Mouse (Mus musculus) bone marrow macrophage, adult 2 months (primary cell): ENCODE results near the gene Cox5b. TPM values are rescaled to one million over a fixed set of nuclear protein-coding genes. Genes with fewer than 3 reads are reported as not detected.
"Not testable (repeated sequence)": the region's sequence is repeated elsewhere in the genome, so short reads cannot be mapped to it uniquely, and the experiment has no call there.

ENCODE experiments used
- H3K27ac ChIP-seq: 2 replicates; pipeline ENCODE4 v1.5.1; 2012; ENCODE audit warnings: low read depth, low read length; ENCODE audit not compliant: insufficient read depth
- H3K4me1 ChIP-seq: 2 replicates; pipeline ENCODE4 v1.6.1; 2012; ENCODE audit warnings: low read length; ENCODE audit not compliant: control insufficient read depth, insufficient read depth
- H3K4me3 ChIP-seq: 2 replicates; pipeline ENCODE4 v1.5.1; 2012; ENCODE audit warnings: mild to moderate bottlenecking, low read length, moderate library complexity; ENCODE audit not compliant: insufficient read depth
- CTCF ChIP-seq: IDR thresholded peaks from 2 replicates; pipeline ENCODE4 v1.5.1; 2012; ENCODE audit warnings: low read depth, mild to moderate bottlenecking, low read length, moderate library complexity
- POLR2A ChIP-seq: IDR thresholded peaks from 2 replicates; pipeline ENCODE4 v1.6.1; 2012; ENCODE audit warnings: mild to moderate bottlenecking, low read depth, low read length, borderline replicate concordance
- polyA plus RNA-seq: library from polyadenylated mRNA; stranded (reverse); fragments of >200 nt; gene quantifications from 2 replicates; pipeline ENCODE4 v1.2.4, GENCODE M21; 2012; ENCODE audit not compliant: missing spikeins, insufficient read depth, insufficient read length

Cox5b gene
- polyA plus RNA-seq, 1 experiment: 491 TPM

GRCm38 (mm10) chr1:36664457-36664856 lies 26.8 kb upstream of the Cox5b start:
- Histone ChIP-seq H3K4me3 (no peak overlapping the region), H3K4me1 (no peaks in the 10 kb centered on the region), H3K27ac (no peak overlapping the region)
- TF ChIP-seq CTCF (no peak), POLR2A (no peak)

- Histone ChIP-seq H3K4me1 (no peaks in the 10 kb centered on the region), H3K4me3 (no peak overlapping the region), H3K27ac (no peak overlapping the region)
- TF ChIP-seq POLR2A: no peak
- no peak for TF ChIP-seq CTCF
Measured at GRCm38 (mm10) chr1:36665165-36665723, 26.0 kb upstream of the Cox5b start.

DNA sequence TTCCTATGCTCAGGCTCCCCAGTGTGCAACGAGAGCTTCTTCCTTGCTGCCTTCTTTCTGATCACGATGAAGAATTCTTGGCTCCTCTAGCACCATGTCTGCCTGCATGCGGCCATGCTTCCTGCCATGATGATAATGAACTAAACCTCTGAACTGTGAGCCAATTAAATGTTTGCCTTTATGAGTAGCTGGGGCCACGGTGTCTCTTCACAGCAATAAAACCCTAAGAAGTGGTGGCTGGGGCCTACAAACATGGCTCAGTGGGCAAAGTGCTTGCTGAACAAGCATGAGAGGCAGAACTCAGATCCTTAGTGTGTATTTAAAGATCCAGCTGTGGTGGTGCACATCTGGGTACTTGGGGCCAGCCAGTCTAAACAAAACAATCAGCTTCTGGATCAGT lies 25.3 kb upstream of the Cox5b start:
- Histone ChIP-seq H3K4me1 (no peaks in the 10 kb centered on the region), H3K27ac (no peak overlapping the region), H3K4me3 (no peak overlapping the region)
- TF ChIP-seq CTCF (no peak), POLR2A (no peak)

DNA sequence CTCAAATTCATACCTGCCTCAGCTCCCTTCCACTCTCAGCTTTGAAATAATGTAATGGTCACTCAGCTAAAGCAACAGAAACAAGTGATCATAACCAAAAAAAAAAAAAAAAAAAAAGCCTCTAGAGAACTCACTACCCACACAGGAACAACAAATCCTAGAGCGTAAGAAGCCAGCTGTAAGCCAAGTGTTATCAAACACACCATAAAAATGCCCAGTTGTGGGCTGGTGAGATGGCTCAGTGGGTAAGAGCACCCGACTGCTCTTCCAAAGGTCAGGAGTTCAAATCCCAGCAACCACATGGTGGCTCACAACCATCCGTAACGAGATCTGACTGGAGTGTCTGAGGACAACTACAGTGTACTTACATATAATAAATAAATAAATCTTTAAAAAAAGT lies 23.2 kb upstream of the Cox5b start:
- not testable (repeated sequence) for H3K27ac ChIP-seq, H3K4me1 ChIP-seq, H3K4me3 ChIP-seq

DNA sequence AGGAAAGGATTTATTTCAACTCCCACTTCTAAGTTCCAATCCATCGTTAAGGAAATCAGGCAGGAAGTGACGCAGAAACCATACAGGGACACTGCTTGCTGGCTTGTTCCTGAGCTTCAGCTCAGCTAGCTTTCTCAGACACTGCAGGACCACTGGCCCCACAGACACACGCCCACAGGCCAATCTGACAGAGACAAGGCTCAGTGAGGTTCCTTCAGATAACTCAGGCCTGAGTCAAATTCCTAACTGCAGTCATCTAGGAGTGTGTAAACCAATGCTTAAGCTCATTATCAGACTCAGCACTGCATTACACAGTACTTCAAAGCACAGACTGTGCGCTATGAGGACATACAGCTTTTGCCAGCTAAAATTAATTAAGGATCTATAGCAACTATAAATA lies 21.0 kb upstream of the Cox5b start:
- Histone ChIP-seq H3K4me3 (no peak overlapping the region), H3K27ac (no peak overlapping the region), H3K4me1 (no peaks in the 10 kb centered on the region)
- no peak for TF ChIP-seq CTCF
- no peak for TF ChIP-seq POLR2A

DNA sequence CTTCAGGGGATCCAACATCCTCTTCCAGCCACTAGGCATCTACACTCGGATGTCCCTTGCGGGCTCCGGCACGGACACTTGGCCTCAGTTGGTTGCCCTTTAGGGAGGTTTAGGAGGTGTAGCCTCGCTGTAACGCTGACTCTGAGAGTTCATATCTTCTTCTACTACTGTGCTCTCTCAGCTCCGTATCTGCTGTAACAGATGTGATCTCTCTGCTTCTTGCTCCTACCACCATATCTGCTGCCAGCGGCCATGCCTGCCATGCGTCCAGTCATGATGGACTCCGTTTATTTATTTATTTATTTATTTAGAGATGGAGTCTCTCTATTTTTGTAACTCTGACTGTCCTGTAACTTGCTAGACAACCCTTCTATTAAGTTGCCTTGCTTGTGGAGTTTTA lies 20.0 kb upstream of the Cox5b start:
- no peak for TF ChIP-seq CTCF
- TF ChIP-seq POLR2A: no peak
- H3K27ac ChIP-seq: no peak overlapping the region

DNA sequence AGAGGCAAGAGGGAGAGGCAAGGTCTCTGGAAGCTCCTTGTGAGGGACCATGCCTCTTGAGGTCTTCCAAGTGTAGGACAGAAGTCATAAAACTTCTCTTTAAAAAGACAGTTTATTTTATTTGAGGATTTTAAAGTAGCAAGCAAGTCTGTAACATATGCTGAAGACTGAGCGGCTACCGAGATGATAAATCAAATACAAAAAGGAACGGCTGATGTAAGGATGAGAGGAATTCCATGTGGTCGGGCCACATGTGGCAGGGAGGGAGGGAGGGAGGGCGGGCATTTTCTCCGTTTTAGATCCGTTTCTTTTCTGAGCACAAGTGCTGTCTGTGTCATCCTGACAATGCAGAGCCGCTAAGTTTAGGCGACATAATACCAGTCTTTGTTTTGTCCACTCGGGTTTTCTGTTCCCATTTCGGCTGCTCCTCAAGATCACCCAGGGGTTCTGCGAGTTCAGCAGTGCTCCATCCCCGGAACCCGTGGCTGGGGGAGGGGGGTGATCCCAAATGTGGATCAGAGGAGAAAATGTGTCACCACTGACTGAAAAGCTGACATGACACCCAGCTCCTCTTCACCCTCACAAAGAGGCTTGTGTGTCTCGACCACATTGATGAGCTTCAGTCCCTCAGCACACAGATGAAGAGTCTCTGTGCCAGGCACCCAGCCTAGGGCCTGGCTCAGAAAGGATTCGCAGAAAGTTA lies 18.4 kb upstream of the Cox5b start:
- TF ChIP-seq CTCF (no peak), POLR2A (no peak)
- no peak overlapping the region for H3K27ac ChIP-seq
- no peak overlapping the region for H3K4me3 ChIP-seq
- H3K4me1 ChIP-seq: no peaks in the 10 kb centered on the region

More for the DNA sequence above, 20.0 kb upstream of the Cox5b start:
- no peaks in the 10 kb centered on the region for H3K4me1 ChIP-seq
- H3K4me3 ChIP-seq: no peak overlapping the region

DNA sequence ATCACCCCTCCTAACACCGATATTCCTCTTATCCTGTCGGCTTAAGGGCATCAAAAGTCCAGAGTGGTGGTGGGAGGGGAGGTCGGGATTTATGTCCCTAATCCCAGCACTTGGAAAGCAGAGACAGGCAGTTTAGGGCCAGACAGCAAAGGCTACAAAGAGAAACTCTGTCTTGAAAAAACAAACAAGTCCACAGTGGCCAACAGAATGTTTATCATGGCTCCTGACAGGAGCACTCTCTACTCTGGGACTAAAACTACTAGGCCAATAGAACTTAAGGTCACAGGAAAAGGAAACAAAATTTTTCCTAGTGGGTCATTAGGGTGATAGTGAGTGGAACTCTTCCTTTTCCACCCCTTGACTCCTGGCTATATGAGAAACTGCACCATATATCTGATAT lies 16.3 kb upstream of the Cox5b start:
- TF ChIP-seq POLR2A (no peak), CTCF (no peak)
- Histone ChIP-seq H3K27ac (no peak overlapping the region), H3K4me3 (no peak overlapping the region), H3K4me1 (no peaks in the 10 kb centered on the region)

DNA sequence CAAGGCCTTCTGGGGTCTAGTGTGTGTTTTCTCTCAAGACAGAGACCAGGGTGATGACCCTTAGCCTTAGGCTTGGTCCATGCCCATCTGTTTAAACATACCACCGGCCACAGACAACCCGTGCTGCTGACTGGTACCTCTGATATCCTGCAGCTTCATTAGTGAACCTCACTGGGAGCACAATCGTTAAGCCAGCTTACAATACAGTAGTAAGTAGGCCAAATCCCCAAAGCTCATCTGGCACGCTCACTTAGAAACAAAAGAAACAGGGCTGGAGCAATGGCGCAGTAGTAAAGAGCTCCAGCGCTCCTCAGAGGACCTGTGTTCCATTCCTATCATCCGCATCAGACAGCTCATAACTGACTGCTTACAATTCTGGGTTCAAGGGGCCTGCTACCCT lies 10.4 kb upstream of the Cox5b start:
- H3K4me3 ChIP-seq: no peak overlapping the region
- no peak overlapping the region for H3K27ac ChIP-seq
- TF ChIP-seq CTCF: no peak
- no peak for TF ChIP-seq POLR2A
- H3K4me1 ChIP-seq: no peaks in the 10 kb centered on the region

- no peak within 1 kb of the TSS for H3K27ac ChIP-seq
- H3K4me3 ChIP-seq: no peak within 1 kb of the TSS
- H3K4me1 ChIP-seq: no peaks in the 10 kb centered on the region
- TF ChIP-seq POLR2A (no peak), CTCF (no peak)
Measured at GRCm38 (mm10) chr1:36682620-36683355, 8.5 kb upstream of the Cox5b start, which contains the start of gene Fam178b. Fam178b (minus strand) TSS chr1:36683183.
